Mouse (Mus musculus) stomach, embryonic 16.5 days (tissue): Measurements from ENCODE around the gene Tm6sf2. TPM values are rescaled to one million over a fixed set of nuclear protein-coding genes. Genes with fewer than 3 reads are reported as not detected.
A peak's percentile ranks its signal among the peaks of the same experiment; 100 is the strongest.

Experiments used
- ATAC-seq: fragments of 200-750 bp; cut with Nextera tagmentation; 2 replicates; pipeline ENCODE4 v1.8.0; 2017; ENCODE audit warnings: moderate number of reproducible peaks, moderate TSS enrichment; ENCODE audit not compliant: insufficient read depth, low FRiP score
- H3K27ac ChIP-seq: fragments of 300-500 bp; sonication (generic); 2 replicates; pipeline ENCODE4 v1.5.1; 2014; ENCODE audit warnings: low read length
- H3K27me3 ChIP-seq: fragments of 300-500 bp; sonication (generic); 2 replicates; pipeline ENCODE4 v1.6.1; 2014; ENCODE audit warnings: low read length, control low read depth, mixed read lengths; ENCODE audit not compliant: control insufficient read depth, insufficient read depth
- H3K36me3 ChIP-seq: fragments of 300-500 bp; sonication (generic); 2 replicates; pipeline ENCODE4 v1.6.1; 2014; ENCODE audit warnings: low read length; ENCODE audit not compliant: control insufficient read depth, insufficient read depth
- H3K4me1 ChIP-seq: fragments of 300-500 bp; sonication (generic); 2 replicates; pipeline ENCODE4 v1.6.1; 2014; ENCODE audit warnings: low read length, control low read depth, mixed read lengths; ENCODE audit not compliant: control insufficient read depth, insufficient read depth
- H3K4me2 ChIP-seq: fragments of 300-500 bp; sonication (generic); 2 replicates; pipeline ENCODE4 v1.6.1; 2014; ENCODE audit warnings: low read depth, low read length, mixed read lengths
- H3K4me3 ChIP-seq: fragments of 300-500 bp; sonication (generic); replicated peaks from 2 replicates; pipeline ENCODE4 v1.5.1; 2014; ENCODE audit warnings: mild to moderate bottlenecking, low read length
- H3K9ac ChIP-seq: fragments of 300-500 bp; sonication (generic); 2 replicates; pipeline ENCODE4 v1.6.1; 2014; ENCODE audit warnings: low read length
- H3K9me3 ChIP-seq: fragments of 300-500 bp; sonication (generic); replicated peaks from 2 replicates; pipeline ENCODE4 v1.6.1; 2016; ENCODE audit warnings: low read length, control low read depth; ENCODE audit not compliant: control insufficient read depth
- WGBS: fragments of 180-500 bp; shearing (Covaris S2); extraction: QIAGEN DNeasy Blood & Tissue Kit; methylation state at CpG from one replicate; pipeline ENCODE4 v1.1.7; 2014; 5-methylcytosine and 5-hydroxymethylcytosine counted together
- microRNA-seq: library from miRNA; unstranded; fragments of <30 nt; microRNA quantifications from one replicate; pipeline ENCODE4, GENCODE M21; 2016
- polyA plus RNA-seq: library from polyadenylated mRNA; unstranded; fragments of >200 nt; fragmentation: Nextera tagmentation; extraction: Ambion mirVana; gene quantifications from 2 replicates; pipeline ENCODE4 v1.2.1, GENCODE M21; 2015

The Tm6sf2 gene
- polyA plus RNA-seq, 1 experiment from 2014 or later = 11.6 TPM

- WGBS = 55% methylated on average over 2 of the region's 2 CpGs
- H3K4me3 ChIP-seq = no peak overlapping the region
- ATAC-seq = no peak
- H3K27ac ChIP-seq = no peak overlapping the region
- no peak overlapping the region for H3K9ac ChIP-seq
- H3K27me3 ChIP-seq = peaks cover 30% of the 10 kb centered on the region
- no peak overlapping the region for H3K4me2 ChIP-seq
- 0 out of 2 replicates have a peak, but pooled peaks cover 4% of the 10 kb centered on the region for H3K4me1 ChIP-seq
- H3K36me3 ChIP-seq = no peaks in the 10 kb centered on the region
- no peaks in the 10 kb centered on the region for H3K9me3 ChIP-seq
Measured at GRCm38 (mm10) chr8:70122863-70123262, 50.1 kb downstream of the Tm6sf2 start.

GRCm38 (mm10) chr8:70124992-70125391, 52.3 kb downstream of the Tm6sf2 start:
- no peak overlapping the region for H3K4me2 ChIP-seq
- no peaks in the 10 kb centered on the region for H3K9me3 ChIP-seq
- H3K36me3 ChIP-seq = no peaks in the 10 kb centered on the region
- no peak overlapping the region for H3K9ac ChIP-seq
- WGBS = 63% methylated on average over 8 of the region's 8 CpGs
- no peak overlapping the region for H3K27ac ChIP-seq
- 0 out of 2 replicates have a peak, but pooled peaks cover 4% of the 10 kb centered on the region for H3K4me1 ChIP-seq
- ATAC-seq = no peak
- H3K4me3 ChIP-seq = no peak overlapping the region
- peaks cover 10% of the 10 kb centered on the region for H3K27me3 ChIP-seq

- H3K27me3 ChIP-seq = no peaks in the 10 kb centered on the region
- no peak for ATAC-seq
- H3K36me3 ChIP-seq = no peaks in the 10 kb centered on the region
- no peak overlapping the region for H3K4me3 ChIP-seq
- 66% methylated on average over 3 of the region's 3 CpGs for WGBS
- H3K27ac ChIP-seq = no peak overlapping the region
- no peak overlapping the region for H3K4me2 ChIP-seq
- H3K9ac ChIP-seq = no peak overlapping the region
- no peaks in the 10 kb centered on the region for H3K4me1 ChIP-seq
- no peaks in the 10 kb centered on the region for H3K9me3 ChIP-seq
Measured at GRCm38 (mm10) chr8:70128435-70128834, 55.7 kb downstream of the Tm6sf2 start.

- H3K4me3 ChIP-seq = no peak overlapping the region
- H3K9me3 ChIP-seq = no peaks in the 10 kb centered on the region
- 62% methylated on average over 9 of the region's 9 CpGs for WGBS
- H3K4me1 ChIP-seq = no peaks in the 10 kb centered on the region
- 0 out of 2 replicates have a peak overlapping the region, but pooled peaks have one; percentile 15 for H3K27ac ChIP-seq
- H3K36me3 ChIP-seq = no peaks in the 10 kb centered on the region; the same call in 1 of the 2 replicates
- H3K9ac ChIP-seq = no peak overlapping the region
- ATAC-seq = no peak
- no peaks in the 10 kb centered on the region for H3K27me3 ChIP-seq
- no peak overlapping the region for H3K4me2 ChIP-seq
Measured at GRCm38 (mm10) chr8:70129309-70129952, 56.7 kb downstream of the Tm6sf2 start.

Small RNA genes lying within 50 kb of the gene (microRNA-seq; reads per million reads assigned to microRNA genes)
- gene Mir7066 = not detected

Other genes with a start within 250 kb of the Tm6sf2 start
- gene Pbx4, start 240.4 kb upstream of the Tm6sf2 start, polyA plus RNA-seq = 3.1 and 4.6 TPM in 2 replicates
- gene Cilp2, start 185.2 kb upstream of the Tm6sf2 start, polyA plus RNA-seq = 0.37 and 0.59 TPM in 2 replicates
- 2.1 and 2.3 TPM in 2 replicates for gene Tssk6, start 170.7 kb upstream of the Tm6sf2 start, polyA plus RNA-seq
- 170 and 193 TPM in 2 replicates for gene Ndufa13, start 170.4 kb upstream of the Tm6sf2 start, polyA plus RNA-seq
- 3.0 and 3.2 TPM in 2 replicates for gene Yjefn3, start 170.2 kb upstream of the Tm6sf2 start, polyA plus RNA-seq
- gene Gatad2a, start 76.5 kb upstream of the Tm6sf2 start, polyA plus RNA-seq = 29.7 and 32.3 TPM in 2 replicates
- gene Mau2, start 30.2 kb upstream of the Tm6sf2 start, polyA plus RNA-seq = 46.1 and 46.7 TPM in 2 replicates
- gene Sugp1, start 30.1 kb upstream of the Tm6sf2 start, polyA plus RNA-seq = 39.1 and 42.0 TPM in 2 replicates
- 0.28 TPM in 1 of 2 replicates, not detected in the other for gene Hapln4, start 10.5 kb downstream of the Tm6sf2 start, polyA plus RNA-seq
- gene Ncan, start 47.9 kb downstream of the Tm6sf2 start, polyA plus RNA-seq = 0.96 and 1.4 TPM in 2 replicates
- 35.7 and 37.1 TPM in 2 replicates for gene Nr2c2ap, start 58.4 kb downstream of the Tm6sf2 start, polyA plus RNA-seq
- gene Rfxank, start 66.2 kb downstream of the Tm6sf2 start, polyA plus RNA-seq = 14.5 and 17.1 TPM in 2 replicates
- 38.0 and 42.8 TPM in 2 replicates for gene Borcs8, start 66.6 kb downstream of the Tm6sf2 start, polyA plus RNA-seq
- 0.25 TPM in 2 replicates for gene Mef2b, start 66.8 kb downstream of the Tm6sf2 start, polyA plus RNA-seq
- 64.2 and 64.8 TPM in 2 replicates for gene Tmem161a, start 99.4 kb downstream of the Tm6sf2 start, polyA plus RNA-seq
- 5.1 and 6.1 TPM in 2 replicates for gene Slc25a42, start 139.4 kb downstream of the Tm6sf2 start, polyA plus RNA-seq
- 25.6 and 26.4 TPM in 2 replicates for gene Sugp2, start 161.3 kb downstream of the Tm6sf2 start, polyA plus RNA-seq
- 25.3 and 27.0 TPM in 2 replicates for gene Armc6, start 161.5 kb downstream of the Tm6sf2 start, polyA plus RNA-seq
- 27.3 and 32.5 TPM in 2 replicates for gene Homer3, start 209.9 kb downstream of the Tm6sf2 start, polyA plus RNA-seq
- gene Ddx49, start 229.6 kb downstream of the Tm6sf2 start, polyA plus RNA-seq = 48.8 and 50.4 TPM in 2 replicates
- 354 and 410 TPM in 2 replicates for gene Cope, start 229.6 kb downstream of the Tm6sf2 start, polyA plus RNA-seq
- 3.8 and 4.1 TPM in 2 replicates for gene Cers1, start 242.9 kb downstream of the Tm6sf2 start, polyA plus RNA-seq